Mouse (Mus musculus) hindbrain, embryonic 16.5 days (tissue): Measurements from ENCODE around the gene Pex6. TPM values are rescaled to one million over a fixed set of nuclear protein-coding genes. Genes with fewer than 3 reads are reported as not detected.

Source experiments
- ATAC-seq: fragments of 200-750 bp; cut with Nextera tagmentation; 2 replicates; pipeline ENCODE4 v1.8.0; 2017; ENCODE audit warnings: moderate TSS enrichment, moderate library complexity
- H3K27ac ChIP-seq: fragments of 300-500 bp; sonication (generic); 2 replicates; pipeline ENCODE4 v1.5.1; 2014; ENCODE audit warnings: low read depth, mild to moderate bottlenecking, control low read depth, low read length, moderate library complexity
- H3K27me3 ChIP-seq: fragments of 300-500 bp; sonication (generic); replicated peaks from 2 replicates; pipeline ENCODE4 v1.6.1; 2014; ENCODE audit warnings: low read length; ENCODE audit not compliant: control insufficient read depth, insufficient read depth
- H3K36me3 ChIP-seq: fragments of 300-500 bp; sonication (generic); 2 replicates; pipeline ENCODE4 v1.6.1; 2014; ENCODE audit warnings: mild to moderate bottlenecking, low read length, moderate library complexity, mixed read lengths; ENCODE audit not compliant: control insufficient read depth, insufficient read depth
- H3K4me1 ChIP-seq: fragments of 300-500 bp; sonication (generic); 2 replicates; pipeline ENCODE4 v1.6.1; 2014; ENCODE audit warnings: low read depth, low read length; ENCODE audit not compliant: control insufficient read depth, insufficient read depth
- H3K4me2 ChIP-seq: fragments of 300-500 bp; sonication (generic); 2 replicates; pipeline ENCODE4 v1.6.1; 2014; ENCODE audit warnings: mild to moderate bottlenecking, low read length, control low read depth, moderate library complexity
- H3K4me3 ChIP-seq: fragments of 300-500 bp; sonication (generic); 2 replicates; pipeline ENCODE4 v1.5.1; 2014; ENCODE audit warnings: mild to moderate bottlenecking, low read length, control low read depth, moderate library complexity
- H3K9ac ChIP-seq: fragments of 300-500 bp; sonication (generic); 2 replicates; pipeline ENCODE4 v1.6.1; 2014; ENCODE audit warnings: low read depth, mild to moderate bottlenecking, control low read depth, low read length, moderate library complexity
- H3K9me3 ChIP-seq: fragments of 300-500 bp; sonication (generic); 2 replicates; pipeline ENCODE4 v1.6.1; 2014; ENCODE audit warnings: mild to moderate bottlenecking, low read length, moderate library complexity; ENCODE audit not compliant: control insufficient read depth
- WGBS: fragments of 180-500 bp; shearing (Covaris S2); extraction: QIAGEN DNeasy Blood & Tissue Kit; methylation state at CpG from one replicate; pipeline ENCODE4 v1.1.7; 2014; 5-methylcytosine and 5-hydroxymethylcytosine counted together
- polyA plus RNA-seq: library from polyadenylated mRNA; unstranded; fragments of >200 nt; fragmentation: Nextera tagmentation; extraction: Ambion mirVana; gene quantifications from 2 replicates; pipeline ENCODE4 v1.2.1, GENCODE M21; 2015

Gene Pex6
- polyA plus RNA-seq, 1 experiment from 2014 or later = 23.0 TPM

- no peaks in the 10 kb centered on the region for H3K27me3 ChIP-seq
- 93% methylated on average over 26 of the region's 26 CpGs for WGBS
- H3K27ac ChIP-seq = no peak overlapping the region
- H3K4me2 ChIP-seq = no peak overlapping the region
- H3K36me3 ChIP-seq = peaks cover 15% of the 10 kb centered on the region
- no peaks in the 10 kb centered on the region for H3K4me1 ChIP-seq
- no peak overlapping the region for H3K4me3 ChIP-seq
- ATAC-seq = no peak
- H3K9ac ChIP-seq = no peak overlapping the region
- no peaks in the 10 kb centered on the region for H3K9me3 ChIP-seq
These were observed 14.7 kb downstream of the Pex6 start for GRCm38 (mm10) chr17:46725731-46726645.

- Histone ChIP-seq H3K9ac (no peak overlapping the region), H3K4me1 (no peaks in the 10 kb centered on the region), H3K4me3 (no peak overlapping the region), H3K9me3 (no peaks in the 10 kb centered on the region), H3K36me3 (peaks cover 9% of the 10 kb centered on the region), H3K27me3 (no peaks in the 10 kb centered on the region), H3K4me2 (no peak overlapping the region), H3K27ac (no peak overlapping the region)
- 91% methylated on average over 11 of the region's 11 CpGs for WGBS
- no peak for ATAC-seq
These were observed 16.0 kb downstream of the Pex6 start for GRCm38 (mm10) chr17:46727271-46727670.

- no peaks in the 10 kb centered on the region for H3K4me1 ChIP-seq
- H3K9ac ChIP-seq = no peak overlapping the region
- no peak overlapping the region for H3K4me2 ChIP-seq
- no peak for ATAC-seq
- H3K4me3 ChIP-seq = no peak overlapping the region
- WGBS = 47% methylated on average over 6 of the region's 6 CpGs
- H3K27me3 ChIP-seq = no peaks in the 10 kb centered on the region
- no peak overlapping the region for H3K27ac ChIP-seq
- H3K9me3 ChIP-seq = no peaks in the 10 kb centered on the region
- H3K36me3 ChIP-seq = peaks cover 7% of the 10 kb centered on the region; the same call in 1 of the 2 replicates
These were observed 16.8 kb downstream of the Pex6 start for GRCm38 (mm10) chr17:46728021-46728420.

- 55% methylated on average over 11 of the region's 11 CpGs for WGBS
- H3K27me3 ChIP-seq = no peaks in the 10 kb centered on the region
- ATAC-seq = no peak
- H3K36me3 ChIP-seq = peaks cover 7% of the 10 kb centered on the region; the same call in 1 of the 2 replicates
- no peak overlapping the region for H3K4me3 ChIP-seq
- no peak overlapping the region for H3K4me2 ChIP-seq
- H3K9me3 ChIP-seq = no peaks in the 10 kb centered on the region
- no peak overlapping the region for H3K9ac ChIP-seq
- no peak overlapping the region for H3K27ac ChIP-seq
- no peaks in the 10 kb centered on the region for H3K4me1 ChIP-seq
These were observed 17.2 kb downstream of the Pex6 start for GRCm38 (mm10) chr17:46728496-46728895.

- no peaks in the 10 kb centered on the region for H3K9me3 ChIP-seq
- WGBS = 26% methylated on average over 24 of the region's 24 CpGs
- H3K27ac ChIP-seq = no peak within 1 kb of the TSS
- ATAC-seq = peak; percentile 25; the same call in 1 of the 2 replicates
- no peak within 1 kb of the TSS for H3K9ac ChIP-seq
- peaks cover 7% of the 10 kb centered on the region; the same call in 1 of the 2 replicates for H3K36me3 ChIP-seq
- no peaks in the 10 kb centered on the region for H3K27me3 ChIP-seq
- H3K4me3 ChIP-seq = no peak within 1 kb of the TSS
- H3K4me1 ChIP-seq = no peaks in the 10 kb centered on the region
- peak within 1 kb of the TSS; percentile 25; the same call in 1 of the 2 replicates for H3K4me2 ChIP-seq
These were observed 17.6 kb downstream of the Pex6 start, which contains the start of gene Gnmt for GRCm38 (mm10) chr17:46728904-46729318. Gene Gnmt, minus strand, starts transcription at chr17:46729168.

GRCm38 (mm10) chr17:46734055-46734454 is 22.8 kb downstream of the Pex6 start:
- no peak overlapping the region for H3K4me3 ChIP-seq
- no peak overlapping the region for H3K9ac ChIP-seq
- peaks cover 10% of the 10 kb centered on the region; the same call in 1 of the 2 replicates for H3K36me3 ChIP-seq
- H3K9me3 ChIP-seq = no peaks in the 10 kb centered on the region
- H3K4me2 ChIP-seq = no peak overlapping the region
- WGBS = 97% methylated on average over 3 of the region's 3 CpGs
- no peaks in the 10 kb centered on the region for H3K27me3 ChIP-seq
- no peak overlapping the region for H3K27ac ChIP-seq
- no peak for ATAC-seq
- H3K4me1 ChIP-seq = no peaks in the 10 kb centered on the region

- H3K4me1 ChIP-seq = no peaks in the 10 kb centered on the region
- 88% methylated on average over 7 of the region's 7 CpGs for WGBS
- no peaks in the 10 kb centered on the region for H3K27me3 ChIP-seq
- no peaks in the 10 kb centered on the region for H3K9me3 ChIP-seq
- H3K27ac ChIP-seq = no peak overlapping the region
- H3K36me3 ChIP-seq = peaks cover 10% of the 10 kb centered on the region; the same call in 1 of the 2 replicates
- no peak overlapping the region for H3K9ac ChIP-seq
- no peak overlapping the region for H3K4me3 ChIP-seq
- no peak overlapping the region for H3K4me2 ChIP-seq
- ATAC-seq = no peak
These were observed 24.0 kb downstream of the Pex6 start for GRCm38 (mm10) chr17:46735287-46735686.

GRCm38 (mm10) chr17:46736160-46736559 is 24.9 kb downstream of the Pex6 start:
- WGBS = 53% methylated on average over 9 of the region's 10 CpGs
- ATAC-seq = no peak
- H3K4me1 ChIP-seq = no peaks in the 10 kb centered on the region
- no peaks in the 10 kb centered on the region for H3K27me3 ChIP-seq
- H3K4me3 ChIP-seq = no peak overlapping the region
- no peak overlapping the region for H3K27ac ChIP-seq
- H3K4me2 ChIP-seq = no peak overlapping the region
- peaks cover 10% of the 10 kb centered on the region; the same call in 1 of the 2 replicates for H3K36me3 ChIP-seq
- no peaks in the 10 kb centered on the region for H3K9me3 ChIP-seq
- H3K9ac ChIP-seq = no peak overlapping the region

- Histone ChIP-seq H3K4me2 (no peak overlapping the region), H3K9ac (no peak overlapping the region), H3K4me1 (no peaks in the 10 kb centered on the region), H3K9me3 (no peaks in the 10 kb centered on the region), H3K4me3 (no peak overlapping the region), H3K36me3 (peaks cover 12% of the 10 kb centered on the region), H3K27me3 (no peaks in the 10 kb centered on the region), H3K27ac (no peak overlapping the region)
- WGBS = 97% methylated on average over 6 of the region's 6 CpGs
- no peak for ATAC-seq
These were observed 30.0 kb downstream of the Pex6 start for GRCm38 (mm10) chr17:46741305-46741704.
